15 mouse cellular contexts compared by ENCODE assay signal in genomic region chr2:73080084-73080483, GRCm38 (mm10).
DNase-seq lines count a peak whose midpoint lies in the region; ATAC-seq lines count a peak whose summit lies in the region.
"Had no signal": no experiment of that assay in that cellular context is flagged by ENCODE, and none has a peak within 500 bp of the region (broad histone marks: within the 10 kb centered on the region; RNA-seq: fewer than 3 reads in every experiment).

No protein-coding gene starts in this region.

- H3K9me3 ChIP-seq in embryonic facial prominence, embryonic 11.5 days (replicated peaks; ENCODE audit: control insufficient read depth, low read length) = no peaks in the 10 kb centered on the region
- 0 out of 2 replicates have a peak, but pooled peaks cover 3% of the 10 kb centered on the region for H3K9me3 ChIP-seq in embryonic facial prominence, embryonic 10.5 days
- H3K9me3 ChIP-seq: embryonic facial prominence, embryonic 12.5 days; limb, embryonic 13.5 days; midbrain, embryonic 12.5 days; neural tube, embryonic 15.5 days had no signal

- H3K4me2 ChIP-seq in embryonic facial prominence, embryonic 11.5 days (ENCODE audit: low read depth, low read length) = no peak overlapping the region
- H3K4me2 ChIP-seq: embryonic facial prominence, embryonic 12.5 days; forebrain, embryonic 13.5 days; limb, embryonic 13.5 days; midbrain, embryonic 12.5 days; neural tube, embryonic 15.5 days had no signal

- ATAC-seq in embryonic facial prominence, embryonic 11.5 days (replicated peaks; ENCODE audit: insufficient number of reproducible peaks, low FRiP score, low TSS enrichment, low read depth) = no peak
- ATAC-seq in megakaryocyte progenitor cell, adult 5-6 weeks (replicated peaks; ENCODE audit: poor library complexity) = peak; percentile 69
- ATAC-seq: forebrain, embryonic 13.5 days had no signal

- H3K36me3 ChIP-seq in embryonic facial prominence, embryonic 11.5 days (replicated peaks; ENCODE audit: control insufficient read depth, insufficient read depth, low read depth, low read length) = no peaks in the 10 kb centered on the region
- H3K36me3 ChIP-seq in embryonic facial prominence, embryonic 10.5 days (replicated peaks) = no peaks in the 10 kb centered on the region
- H3K36me3 ChIP-seq: embryonic facial prominence, embryonic 12.5 days; limb, embryonic 13.5 days; midbrain, embryonic 12.5 days; neural tube, embryonic 15.5 days had no signal

- no peak overlapping the region for H3K9ac ChIP-seq in embryonic facial prominence, embryonic 11.5 days (replicated peaks; ENCODE audit: low read length)
- H3K9ac ChIP-seq: embryonic facial prominence, embryonic 12.5 days; forebrain, embryonic 13.5 days; limb, embryonic 13.5 days; midbrain, embryonic 12.5 days; neural tube, embryonic 15.5 days had no signal

- no peak overlapping the region for H3K27ac ChIP-seq in embryonic facial prominence, embryonic 11.5 days (replicated peaks; ENCODE audit: low read depth, low read length)
- no peak overlapping the region for H3K27ac ChIP-seq in embryonic facial prominence, embryonic 10.5 days (replicated peaks)
- H3K27ac ChIP-seq: embryonic facial prominence, embryonic 12.5 days; forebrain, embryonic 13.5 days; limb, embryonic 13.5 days; midbrain, embryonic 12.5 days; neural tube, embryonic 15.5 days had no signal

- no peak overlapping the region for H3K4me3 ChIP-seq in embryonic facial prominence, embryonic 11.5 days (ENCODE audit: low read depth, low read length)
- no peak overlapping the region for H3K4me3 ChIP-seq in embryonic facial prominence, embryonic 10.5 days
- H3K4me3 ChIP-seq: embryonic facial prominence, embryonic 12.5 days; forebrain, embryonic 13.5 days; limb, embryonic 13.5 days; midbrain, embryonic 12.5 days; neural tube, embryonic 15.5 days had no signal

- no peaks in the 10 kb centered on the region for H3K27me3 ChIP-seq in embryonic facial prominence, embryonic 11.5 days (ENCODE audit: control insufficient read depth, insufficient read depth, low read length)
- peaks cover 8% of the 10 kb centered on the region; the same call in 1 of the 2 replicates for H3K27me3 ChIP-seq in embryonic facial prominence, embryonic 10.5 days (replicated peaks; ENCODE audit: low read depth, poor library complexity, severe bottlenecking)
- H3K27me3 ChIP-seq: embryonic facial prominence, embryonic 12.5 days; forebrain, embryonic 13.5 days; limb, embryonic 13.5 days; neural tube, embryonic 15.5 days had no signal

- no CpG with 5 or more reads among the region's 2 CpGs for WGBS in embryonic facial prominence, embryonic 11.5 days
- no CpG with 5 or more reads among the region's 2 CpGs for WGBS in embryonic facial prominence, embryonic 10.5 days

- H3K4me1 ChIP-seq in embryonic facial prominence, embryonic 11.5 days (ENCODE audit: control insufficient read depth, insufficient read depth, low read length) = no peaks in the 10 kb centered on the region
- peaks cover 15% of the 10 kb centered on the region for H3K4me1 ChIP-seq in embryonic facial prominence, embryonic 10.5 days
- H3K4me1 ChIP-seq: midbrain, embryonic 12.5 days; neural tube, embryonic 15.5 days had no signal

- peak; percentile 18 for DNase-seq in embryonic facial prominence, embryonic 11.5 days (ENCODE audit: low spot score)
- DNase-seq in embryonic facial prominence, embryonic 10.5 days (ENCODE audit: low spot score) = no peak
- peak; percentile 29 for DNase-seq in lung, postnatal 10 days
- no peak for DNase-seq in lung, postnatal 25 days (ENCODE audit: low spot score)
- peak; percentile 68 for DNase-seq in NIH3T3 (ENCODE audit: low read depth)
- no peak for DNase-seq in yolk sac, embryonic 10.5 days (ENCODE audit: low spot score)
- no peak for DNase-seq in cerebellum, adult 11 months
- DNase-seq: kidney, adult 8-10 months; right cerebral cortex, postnatal 4 days had no signal

Comparison
In these comparisons a context has a peak if more than half of its experiments do, and no peak if none do; other contexts are left out.
1. DNase-seq: peak in embryonic facial prominence, embryonic 11.5 days (single experiment), lung, postnatal 10 days (single experiment) and NIH3T3 (single experiment); none in embryonic facial prominence, embryonic 10.5 days (single experiment), lung, postnatal 25 days (single experiment), yolk sac, embryonic 10.5 days (single experiment) and cerebellum, adult 11 months (single experiment).